Mouse (Mus musculus): ENCODE measurements around the gene Zbtb38. TPM values are rescaled to one million over a fixed set of nuclear protein-coding genes. Genes with fewer than 3 reads are reported as not detected.

Gene Zbtb38
- total RNA-seq, 2 experiments from 2014 or later, result 28.5 to 35.0 TPM

DNA sequence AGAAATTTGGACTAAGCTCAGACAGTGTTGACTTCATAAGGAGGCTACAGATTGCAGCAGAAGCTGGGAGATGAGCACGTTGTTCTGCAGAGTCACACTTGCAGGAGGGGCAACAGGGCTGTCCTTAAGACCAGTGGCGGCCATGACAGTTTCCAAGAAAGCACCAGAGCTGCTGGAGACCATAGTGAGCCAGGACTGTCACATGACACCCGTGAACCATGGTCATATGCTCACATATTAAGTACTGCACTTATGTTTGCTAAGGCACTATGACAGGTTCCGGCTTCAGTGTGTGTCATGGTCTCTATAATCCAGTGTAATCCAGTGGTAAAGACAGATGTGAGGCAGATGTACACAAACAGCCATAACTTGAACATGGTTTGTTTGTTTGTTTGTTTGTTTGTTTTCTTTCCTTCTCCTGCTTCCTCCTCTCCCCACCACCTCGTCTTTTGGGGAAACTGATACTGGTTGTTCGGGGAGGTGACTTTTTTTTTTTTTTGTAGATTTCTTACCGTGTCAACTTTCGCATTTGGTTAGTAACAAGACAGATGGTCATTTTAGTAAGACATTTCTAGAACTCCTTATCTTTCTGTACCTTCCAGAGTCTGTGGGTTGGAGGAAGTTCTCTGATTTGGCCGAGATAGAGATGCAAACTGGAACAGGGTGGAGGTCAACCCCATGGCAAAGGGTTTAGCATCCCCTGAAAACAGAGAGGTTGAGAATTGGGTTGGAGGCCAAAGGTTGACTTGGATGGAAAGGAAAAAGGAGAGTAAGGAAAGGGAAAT lies 11.4 kb upstream of the Zbtb38 start:
- intact Hi-C loops (cut with DNase I), result loop anchor here (5.0 kb wide), 1 partner anchor 53 kb away; no protein-coding TSS in a partner anchor
- DNase-seq, result no peak

DNA sequence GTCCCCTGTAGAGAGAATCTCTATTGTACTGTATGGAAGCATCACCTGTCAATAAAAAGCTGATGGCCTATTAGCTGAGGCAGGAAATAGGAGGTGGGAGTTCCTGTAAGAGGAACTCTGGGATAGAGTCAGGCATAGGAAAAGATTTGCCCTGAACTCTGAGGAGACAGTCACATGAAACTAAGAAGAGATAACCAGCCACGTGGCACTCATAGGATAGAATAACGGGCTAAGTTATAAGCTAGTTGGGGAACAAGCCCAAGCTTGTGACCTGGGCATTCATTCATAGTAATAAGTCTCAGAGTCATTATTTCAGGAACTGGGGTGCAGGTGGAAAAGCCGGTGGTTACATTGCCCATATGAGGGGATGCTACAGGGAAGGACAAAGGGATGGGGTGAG lies 10.4 kb upstream of the Zbtb38 start:
- DNase-seq, result no peak
- intact Hi-C loops (cut with DNase I), result loop anchor here (5.0 kb wide), 1 partner anchor 54 kb away; no protein-coding TSS in a partner anchor

DNA sequence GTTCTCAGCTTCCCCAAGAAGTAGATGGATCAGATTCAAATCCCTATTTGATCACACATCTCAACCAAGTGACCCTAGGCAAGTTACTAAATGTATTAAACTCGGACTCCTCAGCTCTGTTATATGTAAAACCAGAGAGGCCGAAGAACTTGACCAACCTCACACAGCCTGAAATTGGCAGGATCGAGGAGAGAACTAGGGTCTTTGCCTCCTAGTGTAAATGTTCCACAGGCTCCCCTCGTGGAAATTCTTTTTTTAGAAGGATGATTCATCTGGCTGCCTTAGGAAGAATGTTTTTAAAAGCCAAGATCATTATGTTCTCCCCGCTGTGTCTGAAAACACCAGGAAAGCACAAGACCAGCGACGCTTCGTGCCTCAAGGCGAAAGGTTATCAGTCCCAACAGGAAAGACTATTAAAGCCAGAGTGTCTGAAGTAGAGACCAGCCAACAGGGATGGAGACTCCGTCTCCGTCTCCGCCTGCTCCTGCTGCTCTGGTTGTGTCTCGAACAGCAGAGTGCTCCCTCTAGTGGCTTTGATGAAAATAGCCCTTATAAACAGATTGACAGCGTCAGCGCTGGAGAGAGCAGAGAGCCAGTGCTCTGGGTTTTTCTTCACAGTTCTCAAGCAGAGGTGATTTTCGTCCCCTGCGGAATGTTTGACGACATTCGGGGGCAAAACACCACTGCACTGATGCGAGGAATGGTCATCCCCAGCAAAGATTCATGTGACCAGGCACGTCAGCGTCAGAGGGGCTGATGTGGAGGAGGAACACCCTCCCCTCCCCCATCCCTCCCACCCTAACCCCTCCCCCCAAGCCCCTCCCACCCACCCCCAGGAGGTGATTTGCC lies 6.3 kb upstream of the Zbtb38 start:
- intact Hi-C loops (cut with DNase I), result loop anchor here (2.0 to 5.0 kb wide), 2 partner anchors 90 to 187 kb away; no protein-coding TSS in a partner anchor
- peak; percentile 66 to 73 for DNase-seq

GRCm38 (mm10) chr9:96756638-96757435 lies 4.2 kb upstream of the Zbtb38 start:
- intact Hi-C loops (cut with DNase I), result loop anchor here (2.0 to 5.0 kb wide), 2 partner anchors 38 to 185 kb away; no protein-coding TSS in a partner anchor
- no peak for DNase-seq

DNA sequence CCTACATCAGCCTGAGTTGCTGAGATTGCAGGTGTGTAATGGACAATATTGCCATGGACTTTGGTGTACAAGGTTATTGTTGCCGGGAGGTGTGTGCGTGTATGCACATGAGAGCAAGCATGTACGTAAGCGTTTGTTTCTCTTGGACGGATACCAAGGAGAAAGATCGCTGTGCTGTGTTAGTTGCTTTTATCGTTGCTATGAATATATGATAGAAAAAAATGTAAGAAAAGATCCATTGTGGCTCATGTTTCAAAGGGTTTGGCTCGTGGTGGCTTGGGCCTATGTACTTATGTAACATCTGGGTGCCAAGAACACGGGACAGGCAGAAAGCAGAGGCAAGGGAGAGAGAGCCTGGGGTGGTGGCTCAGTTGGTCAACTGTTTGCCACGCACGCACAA lies 3.1 kb upstream of the Zbtb38 start:
- DNase-seq, result no peak

DNA sequence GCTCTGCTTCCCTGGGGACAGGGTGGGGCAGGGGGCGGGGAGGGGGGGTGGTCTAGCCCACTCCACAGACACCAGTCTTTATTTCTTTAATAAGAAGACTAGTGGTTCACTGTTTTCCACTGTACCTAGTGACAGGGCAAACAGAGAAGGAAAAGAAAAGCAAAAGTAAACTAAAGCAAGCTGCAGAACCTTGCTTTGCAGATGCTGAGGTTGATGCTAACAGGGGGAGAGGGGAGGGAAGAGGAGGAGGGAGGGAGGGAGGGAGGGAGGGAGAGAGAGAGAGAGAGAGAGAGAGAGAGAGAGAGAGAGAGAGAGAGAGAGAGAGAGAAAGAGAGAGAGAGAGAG lies 2.0 kb upstream of the Zbtb38 start:
- intact Hi-C loops (cut with DNase I), result no loop called here
- no peak for DNase-seq

More for the DNA sequence above, 3.1 kb upstream of the Zbtb38 start:
- intact Hi-C loops (cut with DNase I), result loop anchor here (2.0 to 5.0 kb wide), 2 partner anchors 37 to 183 kb away; no protein-coding TSS in a partner anchor

GRCm38 (mm10) chr9:96753921-96754624 lies 1.4 kb upstream of the Zbtb38 start:
- no peak for DNase-seq
- intact Hi-C loops (cut with DNase I), result no loop called here

GRCm38 (mm10) chr9:96753392-96753791 lies 761 bp upstream of the Zbtb38 start:
- intact Hi-C loops (cut with DNase I), result no loop called here
- DNase-seq, result no peak

- DNase-seq, result peak; percentile 18 to 33
- intact Hi-C loops (cut with DNase I), result no loop called here
These were observed 619 bp downstream of the Zbtb38 start for GRCm38 (mm10) chr9:96751821-96752602.

DNA sequence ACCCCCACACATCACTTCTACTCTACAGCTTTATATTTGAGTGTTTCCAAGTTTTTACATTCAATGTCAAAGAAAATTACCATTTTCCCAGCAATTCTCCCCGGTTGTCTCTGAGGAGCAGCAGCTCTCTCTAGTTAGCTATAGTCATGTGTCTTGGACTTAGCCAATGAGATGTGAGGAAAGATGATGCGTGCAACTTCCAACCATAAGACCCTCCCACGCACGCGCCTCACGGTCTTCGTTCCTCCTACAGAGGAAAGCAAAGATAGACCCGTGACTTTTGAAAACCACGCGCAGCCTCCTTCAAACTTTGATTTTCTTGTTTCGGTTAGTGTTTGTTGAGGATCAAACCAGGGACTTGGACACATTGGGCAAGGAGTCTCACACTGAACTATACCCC lies 2.0 kb downstream of the Zbtb38 start:
- no peak for DNase-seq
- intact Hi-C loops (cut with DNase I), result no loop called here

- intact Hi-C loops (cut with DNase I), result no loop called here
- DNase-seq, result no peak
These were observed 6.1 kb downstream of the Zbtb38 start for GRCm38 (mm10) chr9:96746527-96746926.

- DNase-seq, result no peak
These were observed 7.7 kb downstream of the Zbtb38 start for GRCm38 (mm10) chr9:96744909-96745308.

DNA sequence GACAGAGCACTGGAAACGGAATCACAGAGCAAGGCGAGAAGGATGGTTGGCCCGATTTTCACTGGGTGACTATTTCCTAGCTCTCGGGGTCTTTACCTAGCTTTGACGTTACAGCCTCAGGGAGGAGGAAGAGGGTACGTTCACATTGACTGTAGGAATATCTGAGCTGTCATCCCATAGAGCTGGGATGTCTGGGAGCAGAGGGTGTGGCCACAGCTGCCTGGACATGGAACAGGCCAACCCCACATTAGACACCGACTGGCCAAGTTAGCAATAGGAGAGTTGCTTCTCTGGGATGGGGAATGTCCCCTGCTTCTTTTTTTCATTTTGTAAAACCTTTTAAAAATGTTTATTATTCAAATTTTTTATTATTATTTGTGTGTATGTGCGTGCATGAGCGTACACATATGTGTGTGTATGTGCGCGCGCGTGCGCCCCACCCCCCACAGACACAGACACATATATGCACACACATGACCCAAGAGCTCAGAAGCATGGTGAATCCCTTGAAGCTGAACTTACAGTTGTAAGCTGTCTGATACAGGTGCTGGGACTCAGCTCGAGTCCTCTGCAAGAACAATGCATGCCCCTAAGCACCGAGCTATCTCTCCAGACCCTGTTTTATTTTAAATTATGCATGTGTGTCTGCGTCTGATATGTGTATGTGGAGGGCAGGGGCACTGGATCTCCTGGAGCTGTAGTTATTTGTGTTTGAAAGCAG lies 11.1 kb downstream of the Zbtb38 start:
- intact Hi-C loops (cut with DNase I), result no loop called here
- no peak for DNase-seq

More at GRCm38 (mm10) chr9:96744909-96745308, 7.7 kb downstream of the Zbtb38 start:
- intact Hi-C loops (cut with DNase I), result no loop called here

- intact Hi-C loops (cut with DNase I), result no loop called here
- peak in 1 of 2 experiments; percentile 28 for DNase-seq
These were observed 11.8 kb downstream of the Zbtb38 start for GRCm38 (mm10) chr9:96740712-96741364.

- peak in 1 of 2 experiments; percentile 53 for DNase-seq
- intact Hi-C loops (cut with DNase I), result no loop called here
These were observed 12.6 kb downstream of the Zbtb38 start for GRCm38 (mm10) chr9:96739808-96740711.

DNA sequence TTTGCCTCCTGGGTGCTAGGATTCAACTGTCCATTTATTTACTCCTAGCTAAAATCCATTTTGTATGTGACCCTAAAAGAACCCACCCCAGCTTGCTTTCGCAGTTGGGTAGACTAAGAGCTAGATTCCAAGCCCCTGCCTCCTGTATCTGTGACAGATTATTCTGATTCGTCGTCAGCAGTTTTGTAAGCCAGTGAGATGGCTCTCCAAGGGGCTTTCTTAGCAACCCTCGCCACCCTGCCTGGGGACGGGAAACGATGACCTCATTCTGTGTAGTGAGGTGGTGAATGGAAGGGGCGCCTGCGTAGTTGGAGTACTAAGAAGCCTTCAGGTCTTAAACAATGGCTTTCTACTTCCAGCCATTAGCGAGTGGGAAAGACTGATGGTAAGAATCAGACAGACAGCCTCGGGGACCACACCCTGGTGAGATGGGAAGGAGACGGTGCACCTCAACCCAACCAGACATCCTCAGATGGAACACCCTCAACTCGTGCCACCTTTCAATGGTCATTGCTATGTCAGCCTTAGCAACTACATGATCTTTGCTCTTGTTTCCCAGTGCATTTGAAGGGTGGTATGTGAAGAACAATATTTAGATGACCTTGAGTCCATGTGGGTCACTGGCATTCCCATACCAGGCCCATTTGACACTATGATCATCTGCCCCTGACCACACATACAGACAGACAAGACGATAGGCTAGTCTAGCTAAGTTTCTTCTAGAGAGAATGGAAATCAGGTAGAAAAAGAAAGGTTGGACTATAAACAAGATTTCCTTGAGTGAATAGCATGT lies 13.9 kb downstream of the Zbtb38 start:
- intact Hi-C loops (cut with DNase I), result no loop called here
- DNase-seq, result no peak
